Mouse (Mus musculus) thymus, adult 2 months (tissue): ENCODE data around the gene Tmem129.

ENCODE experiments used
- CTCF ChIP-seq: fragments of 200-500 bp; IDR thresholded peaks from 2 replicates; pipeline ENCODE4 v1.5.1; 2012; ENCODE audit warnings: mild to moderate bottlenecking, control low read depth, low read length, moderate library complexity, borderline replicate concordance; ENCODE audit not compliant: control insufficient read depth, poor library complexity, insufficient read depth; ENCODE audit errors: extremely low read depth
- POLR2A ChIP-seq: fragments of 200-500 bp; IDR thresholded peaks from 2 replicates; pipeline ENCODE4 v1.6.1; 2012; ENCODE audit warnings: mild to moderate bottlenecking, low read length, control low read depth, moderate library complexity; ENCODE audit not compliant: control insufficient read depth, poor library complexity, insufficient read depth; ENCODE audit errors: extremely low read depth

- no peak for TF ChIP-seq CTCF
- TF ChIP-seq POLR2A, result no peak
These were observed 3.8 kb downstream of the Tmem129 start for GRCm38 (mm10) chr5:33654424-33654823.
